Mouse (Mus musculus): ENCODE data around the gene Vps29. TPM values are rescaled to one million over a fixed set of nuclear protein-coding genes. Genes with fewer than 3 reads are reported as not detected.

The Vps29 gene
- total and polyA plus RNA-seq, 2 experiments from 2014 or later, result 111 to 344 TPM

GRCm38 (mm10) chr5:122320205-122320781 is 33.9 kb upstream of the Vps29 start:
- H3K4me1 ChIP-seq (ENCODE audit: insufficient read depth, low read length), result no peaks in the 10 kb centered on the region; the same call in 1 of the 2 replicates
- no peak overlapping the region for H3K4me2 ChIP-seq (ENCODE audit: low read depth, low read length)
- WGBS, result 83% methylated on average over 12 of the region's 12 CpGs
- H3K4me3 ChIP-seq (ENCODE audit: low read length), result no peak overlapping the region
- DNase-seq (ENCODE audit: low spot score) (no peak), ATAC-seq (no peak)
- TF ChIP-seq CTCF (IDR thresholded peaks at IDR 0.05; ENCODE audit: low read depth), result no peak
- no peak overlapping the region for H3K9ac ChIP-seq (replicated peaks; ENCODE audit: low read length)
- H3K27ac ChIP-seq, result no peak overlapping the region
- H3K36me3 ChIP-seq (ENCODE audit: insufficient read depth, low read length), result peaks cover 4% of the 10 kb centered on the region; the same call in 1 of the 2 replicates
- H3K9me3 ChIP-seq (ENCODE audit: low read length), result no peaks in the 10 kb centered on the region
- no peaks in the 10 kb centered on the region for H3K27me3 ChIP-seq (ENCODE audit: insufficient read depth, low read length)

- Histone ChIP-seq H3K4me2 (ENCODE audit: low read depth, low read length) (no peak overlapping the region), H3K9me3 (ENCODE audit: low read length) (no peaks in the 10 kb centered on the region), H3K27ac (no peak overlapping the region), H3K9ac (replicated peaks; ENCODE audit: low read length) (no peak overlapping the region), H3K4me3 (ENCODE audit: low read length) (no peak overlapping the region), H3K27me3 (ENCODE audit: insufficient read depth, low read length) (no peaks in the 10 kb centered on the region), H3K36me3 (ENCODE audit: insufficient read depth, low read length) (peaks cover 10% of the 10 kb centered on the region; the same call in 1 of the 2 replicates), H3K4me1 (ENCODE audit: insufficient read depth, low read length) (no peaks in the 10 kb centered on the region)
- DNase-seq (ENCODE audit: low spot score), result no peak
- ATAC-seq, result no peak
- no peak for TF ChIP-seq CTCF (IDR thresholded peaks at IDR 0.05; ENCODE audit: low read depth)
- 54% methylated on average over 8 of the region's 8 CpGs for WGBS
Observed at GRCm38 (mm10) chr5:122323523-122323922, 30.6 kb upstream of the Vps29 start.

GRCm38 (mm10) chr5:122324608-122325431 is 29.3 kb upstream of the Vps29 start:
- DNase-seq (ENCODE audit: low spot score) (peak; percentile 59), ATAC-seq (no peak)
- 80% methylated on average over 23 of the region's 23 CpGs for WGBS
- TF ChIP-seq CTCF (IDR thresholded peaks at IDR 0.05; ENCODE audit: low read depth), result peak; percentile 22; the same call in 1 of the 2 replicates
- H3K4me1 ChIP-seq (ENCODE audit: insufficient read depth, low read length), result no peaks in the 10 kb centered on the region
- H3K9me3 ChIP-seq (ENCODE audit: low read length), result no peaks in the 10 kb centered on the region
- H3K9ac ChIP-seq (replicated peaks; ENCODE audit: low read length), result no peak overlapping the region
- H3K4me2 ChIP-seq (ENCODE audit: low read depth, low read length), result no peak overlapping the region
- no peak overlapping the region for H3K4me3 ChIP-seq (ENCODE audit: low read length)
- H3K27me3 ChIP-seq (ENCODE audit: insufficient read depth, low read length), result no peaks in the 10 kb centered on the region
- H3K27ac ChIP-seq, result no peak overlapping the region
- H3K36me3 ChIP-seq (ENCODE audit: insufficient read depth, low read length), result peaks cover 8% of the 10 kb centered on the region; the same call in 1 of the 2 replicates

- Histone ChIP-seq H3K36me3 (ENCODE audit: insufficient read depth, low read length) (peaks cover 5% of the 10 kb centered on the region; the same call in 1 of the 2 replicates), H3K27ac (no peak overlapping the region), H3K27me3 (ENCODE audit: insufficient read depth, low read length) (no peaks in the 10 kb centered on the region), H3K9ac (replicated peaks; ENCODE audit: low read length) (no peak overlapping the region), H3K4me2 (ENCODE audit: low read depth, low read length) (no peak overlapping the region), H3K9me3 (ENCODE audit: low read length) (no peaks in the 10 kb centered on the region), H3K4me3 (ENCODE audit: low read length) (no peak overlapping the region), H3K4me1 (ENCODE audit: insufficient read depth, low read length) (no peaks in the 10 kb centered on the region)
- no peak for ATAC-seq
- WGBS, result 78% methylated on average over 8 of the region's 8 CpGs
- no peak for DNase-seq (ENCODE audit: low spot score)
- no peak for TF ChIP-seq CTCF (IDR thresholded peaks at IDR 0.05; ENCODE audit: low read depth)
Observed at GRCm38 (mm10) chr5:122325477-122325876, 28.7 kb upstream of the Vps29 start.

- no peak overlapping the region for H3K9ac ChIP-seq (replicated peaks; ENCODE audit: low read length)
- peaks cover 5% of the 10 kb centered on the region; the same call in 1 of the 2 replicates for H3K36me3 ChIP-seq (ENCODE audit: insufficient read depth, low read length)
- no peaks in the 10 kb centered on the region for H3K9me3 ChIP-seq (ENCODE audit: low read length)
- no peaks in the 10 kb centered on the region for H3K4me1 ChIP-seq (ENCODE audit: insufficient read depth, low read length)
- WGBS, result 91% methylated on average over 3 of the region's 3 CpGs
- no peak for TF ChIP-seq CTCF (IDR thresholded peaks at IDR 0.05; ENCODE audit: low read depth)
- H3K4me3 ChIP-seq (ENCODE audit: low read length), result no peak overlapping the region
- no peak overlapping the region for H3K4me2 ChIP-seq (ENCODE audit: low read depth, low read length)
- H3K27ac ChIP-seq, result no peak overlapping the region
- ATAC-seq (no peak), DNase-seq (ENCODE audit: low spot score) (no peak)
- no peaks in the 10 kb centered on the region for H3K27me3 ChIP-seq (ENCODE audit: insufficient read depth, low read length)
Observed at GRCm38 (mm10) chr5:122327283-122327682, 26.9 kb upstream of the Vps29 start.

- H3K9me3 ChIP-seq (ENCODE audit: low read length), result no peaks in the 10 kb centered on the region
- no peak overlapping the region for H3K27ac ChIP-seq
- WGBS, result 93% methylated on average over 4 of the region's 4 CpGs
- H3K27me3 ChIP-seq (ENCODE audit: insufficient read depth, low read length), result no peaks in the 10 kb centered on the region
- H3K4me3 ChIP-seq (ENCODE audit: low read length), result no peak overlapping the region
- H3K9ac ChIP-seq (replicated peaks; ENCODE audit: low read length), result no peak overlapping the region
- DNase-seq (ENCODE audit: low spot score), result no peak
- no peak overlapping the region for H3K4me2 ChIP-seq (ENCODE audit: low read depth, low read length)
- H3K36me3 ChIP-seq (ENCODE audit: insufficient read depth, low read length), result peaks cover 5% of the 10 kb centered on the region; the same call in 1 of the 2 replicates
- H3K4me1 ChIP-seq (ENCODE audit: insufficient read depth, low read length), result no peaks in the 10 kb centered on the region
- no peak for TF ChIP-seq CTCF (IDR thresholded peaks at IDR 0.05; ENCODE audit: low read depth)
- ATAC-seq, result no peak
Observed at GRCm38 (mm10) chr5:122330269-122330668, 23.9 kb upstream of the Vps29 start.

Data from hindbrain, postnatal 0 days (tissue).